Mouse (Mus musculus) kidney, embryonic 14.5 days (tissue): ENCODE results near the gene Adamts12. TPM values are rescaled to one million over a fixed set of nuclear protein-coding genes. Genes with fewer than 3 reads are reported as not detected.
A peak's percentile ranks its signal among the peaks of the same experiment; 100 is the strongest.

ENCODE experiments used
- ATAC-seq: fragments of 200-750 bp; cut with Nextera tagmentation; 2 replicates; pipeline ENCODE4 v1.8.0; 2017; ENCODE audit warnings: moderate number of reproducible peaks, mild to moderate bottlenecking, moderate TSS enrichment, moderate library complexity; ENCODE audit not compliant: low FRiP score, low TSS enrichment
- H3K27ac ChIP-seq: fragments of 300-500 bp; sonication (generic); 2 replicates; pipeline ENCODE4 v1.5.1; 2014; ENCODE audit warnings: low read depth, mild to moderate bottlenecking, low read length, moderate library complexity, mixed read lengths
- H3K27me3 ChIP-seq: fragments of 300-500 bp; sonication (generic); 2 replicates; pipeline ENCODE4 v1.6.1; 2014; ENCODE audit warnings: mild to moderate bottlenecking, low read length; ENCODE audit not compliant: control insufficient read depth, insufficient read depth
- H3K36me3 ChIP-seq: fragments of 300-500 bp; sonication (generic); 2 replicates; pipeline ENCODE4 v1.6.1; 2014; ENCODE audit warnings: low read length, mixed read lengths; ENCODE audit not compliant: control insufficient read depth, insufficient read depth
- H3K4me1 ChIP-seq: fragments of 300-500 bp; sonication (generic); 2 replicates; pipeline ENCODE4 v1.6.1; 2014; ENCODE audit warnings: low read length, mixed read lengths; ENCODE audit not compliant: control insufficient read depth, insufficient read depth
- H3K4me2 ChIP-seq: fragments of 300-500 bp; sonication (generic); replicated peaks from 2 replicates; pipeline ENCODE4 v1.6.1; 2014; ENCODE audit warnings: low read depth, mild to moderate bottlenecking, low read length
- H3K4me3 ChIP-seq: fragments of 300-500 bp; sonication (generic); 2 replicates; pipeline ENCODE4 v1.5.1; 2014; ENCODE audit warnings: mild to moderate bottlenecking, low read length
- H3K9ac ChIP-seq: fragments of 300-500 bp; sonication (generic); 2 replicates; pipeline ENCODE4 v1.6.1; 2014; ENCODE audit warnings: low read depth, mild to moderate bottlenecking, low read length, moderate library complexity
- H3K9me3 ChIP-seq: fragments of 300-500 bp; sonication (generic); 2 replicates; pipeline ENCODE4 v1.6.1; 2016; ENCODE audit warnings: low read length; ENCODE audit not compliant: control insufficient read depth
- WGBS: fragments of 180-500 bp; shearing (Covaris S2); extraction: QIAGEN DNeasy Blood & Tissue Kit; methylation state at CpG from one replicate; pipeline ENCODE4 v1.1.7; 2014; 5-methylcytosine and 5-hydroxymethylcytosine counted together
- polyA plus RNA-seq: library from polyadenylated mRNA; unstranded; fragments of >200 nt; fragmentation: Nextera tagmentation; extraction: Ambion mirVana; gene quantifications from 2 replicates; pipeline ENCODE4 v1.2.1, GENCODE M21; 2014

Gene Adamts12
- polyA plus RNA-seq, 1 experiment from 2014 or later: 5.1 TPM

GRCm38 (mm10) chr15:11280689-11281264 lies 216.2 kb downstream of the Adamts12 start:
- no peaks in the 10 kb centered on the region for H3K9me3 ChIP-seq
- no peaks in the 10 kb centered on the region for H3K4me1 ChIP-seq
- WGBS: 17% methylated on average over 6 of the region's 6 CpGs
- H3K27me3 ChIP-seq: no peaks in the 10 kb centered on the region
- no peak overlapping the region for H3K4me3 ChIP-seq
- peak; percentile 81 for ATAC-seq
- no peak overlapping the region for H3K9ac ChIP-seq
- H3K27ac ChIP-seq: no peak overlapping the region
- no peak overlapping the region for H3K4me2 ChIP-seq
- H3K36me3 ChIP-seq: no peaks in the 10 kb centered on the region

GRCm38 (mm10) chr15:11283171-11283570 lies 218.6 kb downstream of the Adamts12 start:
- H3K4me2 ChIP-seq: no peak overlapping the region
- no peak overlapping the region for H3K27ac ChIP-seq

DNA sequence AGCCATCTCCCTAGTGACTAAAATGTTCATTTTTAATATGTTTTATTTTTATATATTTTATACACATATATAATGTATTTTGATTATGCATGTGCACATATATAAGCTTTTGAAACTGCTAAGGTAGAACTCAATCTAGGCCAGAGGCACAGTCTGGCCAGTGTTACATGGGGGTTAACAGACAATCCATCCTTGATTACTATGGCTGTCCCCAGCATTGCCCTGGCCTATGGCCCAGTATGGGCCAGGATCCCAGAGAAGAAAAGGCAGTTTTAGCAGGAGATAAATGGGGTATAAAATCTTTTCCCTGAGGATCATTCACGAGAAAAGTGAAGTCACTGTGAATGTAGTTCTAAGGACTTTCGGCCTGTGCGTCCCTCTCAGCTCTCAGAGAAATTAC lies 223.2 kb downstream of the Adamts12 start:
- Histone ChIP-seq H3K36me3 (no peaks in the 10 kb centered on the region), H3K27ac (no peak overlapping the region), H3K4me1 (no peaks in the 10 kb centered on the region), H3K27me3 (no peaks in the 10 kb centered on the region), H3K9ac (no peak overlapping the region), H3K9me3 (no peaks in the 10 kb centered on the region), H3K4me3 (no peak overlapping the region), H3K4me2 (no peak overlapping the region)
- no peak for ATAC-seq
- 81% methylated on average over 3 of the region's 3 CpGs for WGBS

More at GRCm38 (mm10) chr15:11283171-11283570, 218.6 kb downstream of the Adamts12 start:
- Histone ChIP-seq H3K4me3 (no peak overlapping the region), H3K9ac (no peak overlapping the region), H3K9me3 (no peaks in the 10 kb centered on the region), H3K27me3 (no peaks in the 10 kb centered on the region), H3K36me3 (no peaks in the 10 kb centered on the region), H3K4me1 (no peaks in the 10 kb centered on the region)
- ATAC-seq: no peak

GRCm38 (mm10) chr15:11292246-11292645 lies 227.7 kb downstream of the Adamts12 start:
- no peak for ATAC-seq
- H3K4me2 ChIP-seq: no peak overlapping the region
- no peaks in the 10 kb centered on the region for H3K9me3 ChIP-seq
- no peaks in the 10 kb centered on the region for H3K36me3 ChIP-seq
- H3K4me3 ChIP-seq: no peak overlapping the region
- no peaks in the 10 kb centered on the region for H3K4me1 ChIP-seq
- no peak overlapping the region for H3K9ac ChIP-seq
- 89% methylated on average over 5 of the region's 5 CpGs for WGBS
- H3K27ac ChIP-seq: no peak overlapping the region
- no peaks in the 10 kb centered on the region for H3K27me3 ChIP-seq

DNA sequence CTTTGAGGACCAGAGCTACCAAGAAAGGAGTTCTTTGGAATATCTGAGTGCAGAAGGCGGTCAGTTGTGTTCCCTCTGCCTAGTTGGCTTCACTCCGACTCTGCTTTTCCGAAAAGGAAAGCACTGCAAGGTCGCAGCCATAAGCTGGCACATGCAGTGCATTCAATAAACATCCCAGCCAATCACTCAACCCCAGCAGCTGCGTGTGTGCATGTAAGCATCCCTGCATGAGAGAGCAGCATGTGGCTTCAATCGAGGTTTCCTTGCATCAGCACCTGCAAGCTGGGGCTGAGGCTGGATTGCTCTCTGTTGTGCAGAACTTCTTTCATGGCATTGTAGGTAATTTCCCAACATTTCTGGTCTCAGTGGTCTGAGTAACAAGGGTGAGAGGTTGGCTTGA lies 230.4 kb downstream of the Adamts12 start:
- no peak for ATAC-seq

GRCm38 (mm10) chr15:11297960-11298359 lies 233.4 kb downstream of the Adamts12 start:
- H3K27me3 ChIP-seq: no peaks in the 10 kb centered on the region
- no peak for ATAC-seq
- 87% methylated on average over 4 of the region's 4 CpGs for WGBS
- H3K36me3 ChIP-seq: no peaks in the 10 kb centered on the region
- H3K4me2 ChIP-seq: no peak overlapping the region
- no peak overlapping the region for H3K4me3 ChIP-seq
- H3K9ac ChIP-seq: no peak overlapping the region
- no peaks in the 10 kb centered on the region for H3K9me3 ChIP-seq
- no peaks in the 10 kb centered on the region for H3K4me1 ChIP-seq
- no peak overlapping the region for H3K27ac ChIP-seq

More for the DNA sequence above, 230.4 kb downstream of the Adamts12 start:
- H3K4me1 ChIP-seq: no peaks in the 10 kb centered on the region
- H3K27ac ChIP-seq: no peak overlapping the region
- WGBS: 74% methylated on average over 6 of the region's 6 CpGs
- H3K9me3 ChIP-seq: no peaks in the 10 kb centered on the region
- no peak overlapping the region for H3K4me2 ChIP-seq
- H3K27me3 ChIP-seq: no peaks in the 10 kb centered on the region
- no peak overlapping the region for H3K9ac ChIP-seq
- H3K4me3 ChIP-seq: no peak overlapping the region
- no peaks in the 10 kb centered on the region for H3K36me3 ChIP-seq

DNA sequence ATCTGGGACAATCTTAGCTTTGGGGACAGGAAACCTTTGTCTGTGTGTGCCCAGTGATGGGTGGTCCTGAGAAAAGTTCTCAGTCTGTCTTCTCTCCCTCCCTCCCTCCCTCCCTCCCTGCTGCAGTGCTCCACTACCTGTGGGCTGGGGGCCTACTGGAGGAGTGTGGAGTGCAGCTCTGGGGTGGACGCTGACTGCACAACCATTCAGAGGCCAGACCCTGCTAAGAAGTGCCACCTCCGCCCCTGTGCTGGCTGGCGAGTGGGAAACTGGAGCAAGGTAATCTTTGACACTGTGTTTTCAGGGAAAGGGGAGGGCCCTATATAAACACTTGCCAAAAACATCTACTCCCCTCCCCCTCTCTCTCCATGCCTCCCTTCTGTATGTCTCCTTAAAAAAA lies 252.5 kb downstream of the Adamts12 start:
- Histone ChIP-seq H3K27me3 (no peaks in the 10 kb centered on the region), H3K27ac (no peak overlapping the region), H3K4me2 (no peak overlapping the region), H3K4me3 (no peak overlapping the region), H3K4me1 (no peaks in the 10 kb centered on the region; the same call in 1 of the 2 replicates), H3K36me3 (no peaks in the 10 kb centered on the region), H3K9ac (no peak overlapping the region), H3K9me3 (no peaks in the 10 kb centered on the region)
- 24% methylated on average over 3 of the region's 3 CpGs for WGBS
- ATAC-seq: peak; percentile 78; the same call in 1 of the 2 replicates

DNA sequence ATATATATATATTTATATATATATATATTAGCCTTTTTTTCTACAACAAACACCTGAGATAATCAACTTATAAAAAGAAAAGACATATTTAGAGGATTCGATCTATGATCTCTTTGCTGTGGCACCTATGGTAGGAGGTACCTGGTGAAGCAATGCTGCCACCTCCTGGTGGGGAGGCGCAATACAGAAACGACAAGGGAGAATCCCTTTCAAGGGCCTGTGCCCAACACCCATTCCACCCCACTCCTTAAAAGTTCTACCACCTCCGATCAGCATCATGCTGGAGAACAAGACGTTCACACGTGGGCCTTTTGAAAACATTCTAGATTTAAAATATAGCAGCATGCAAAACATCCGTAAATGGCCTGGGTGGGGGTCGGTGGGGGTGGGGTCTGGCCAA lies 255.9 kb downstream of the Adamts12 start:
- WGBS: 31% methylated on average over 8 of the region's 8 CpGs

DNA sequence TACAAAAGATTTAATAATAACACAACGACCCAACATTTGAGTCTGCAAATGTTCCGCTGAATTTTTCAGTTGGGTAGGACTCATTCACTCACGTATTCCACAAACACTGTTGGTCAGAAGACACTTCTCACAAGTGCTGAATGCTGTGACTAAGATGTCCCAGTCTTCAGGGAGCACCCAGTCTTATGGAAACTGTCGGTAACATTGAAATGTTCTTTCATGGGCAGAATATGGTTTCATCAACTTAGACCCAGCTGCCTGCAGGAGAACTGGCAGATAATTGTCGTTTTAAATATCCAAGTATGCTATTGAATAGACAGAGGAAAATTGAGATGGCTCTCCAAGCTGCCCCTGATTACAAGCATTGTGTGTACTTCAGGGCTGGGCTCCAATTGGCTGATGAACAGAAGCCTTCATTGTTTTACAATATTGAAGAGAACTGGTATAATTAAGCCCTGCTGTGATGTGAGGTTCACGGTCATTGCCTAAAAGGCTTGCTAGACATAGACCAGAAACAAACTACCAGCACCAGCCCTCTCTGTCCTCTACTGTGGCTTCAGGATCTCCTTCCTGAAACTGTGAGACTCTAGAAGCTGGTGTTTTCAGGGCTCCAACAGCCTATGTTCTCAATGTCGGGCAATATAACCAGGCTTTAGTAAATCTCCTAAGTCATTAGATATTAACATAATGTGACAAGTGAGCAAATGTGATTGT lies 275.0 kb downstream of the Adamts12 start:
- 90% methylated on average over 7 of the region's 7 CpGs for WGBS
- no peak overlapping the region for H3K9ac ChIP-seq

More for the DNA sequence above, 255.9 kb downstream of the Adamts12 start:
- no peaks in the 10 kb centered on the region for H3K36me3 ChIP-seq
- 0 out of 2 replicates have a peak, but pooled peaks have one; percentile 60 for ATAC-seq
- H3K27me3 ChIP-seq: no peaks in the 10 kb centered on the region
- no peak overlapping the region for H3K9ac ChIP-seq
- no peak overlapping the region for H3K4me3 ChIP-seq
- H3K4me1 ChIP-seq: no peaks in the 10 kb centered on the region; the same call in 1 of the 2 replicates
- no peak overlapping the region for H3K27ac ChIP-seq
- H3K4me2 ChIP-seq: no peak overlapping the region
- H3K9me3 ChIP-seq: no peaks in the 10 kb centered on the region

More for the DNA sequence above, 275.0 kb downstream of the Adamts12 start:
- Histone ChIP-seq H3K27ac (no peak overlapping the region), H3K36me3 (no peaks in the 10 kb centered on the region), H3K4me2 (no peak overlapping the region), H3K27me3 (no peaks in the 10 kb centered on the region), H3K9me3 (no peaks in the 10 kb centered on the region), H3K4me3 (no peak overlapping the region), H3K4me1 (no peaks in the 10 kb centered on the region)
- ATAC-seq: no peak
